8 mouse cellular contexts compared by ENCODE assay signal in the genomic region with DNA sequence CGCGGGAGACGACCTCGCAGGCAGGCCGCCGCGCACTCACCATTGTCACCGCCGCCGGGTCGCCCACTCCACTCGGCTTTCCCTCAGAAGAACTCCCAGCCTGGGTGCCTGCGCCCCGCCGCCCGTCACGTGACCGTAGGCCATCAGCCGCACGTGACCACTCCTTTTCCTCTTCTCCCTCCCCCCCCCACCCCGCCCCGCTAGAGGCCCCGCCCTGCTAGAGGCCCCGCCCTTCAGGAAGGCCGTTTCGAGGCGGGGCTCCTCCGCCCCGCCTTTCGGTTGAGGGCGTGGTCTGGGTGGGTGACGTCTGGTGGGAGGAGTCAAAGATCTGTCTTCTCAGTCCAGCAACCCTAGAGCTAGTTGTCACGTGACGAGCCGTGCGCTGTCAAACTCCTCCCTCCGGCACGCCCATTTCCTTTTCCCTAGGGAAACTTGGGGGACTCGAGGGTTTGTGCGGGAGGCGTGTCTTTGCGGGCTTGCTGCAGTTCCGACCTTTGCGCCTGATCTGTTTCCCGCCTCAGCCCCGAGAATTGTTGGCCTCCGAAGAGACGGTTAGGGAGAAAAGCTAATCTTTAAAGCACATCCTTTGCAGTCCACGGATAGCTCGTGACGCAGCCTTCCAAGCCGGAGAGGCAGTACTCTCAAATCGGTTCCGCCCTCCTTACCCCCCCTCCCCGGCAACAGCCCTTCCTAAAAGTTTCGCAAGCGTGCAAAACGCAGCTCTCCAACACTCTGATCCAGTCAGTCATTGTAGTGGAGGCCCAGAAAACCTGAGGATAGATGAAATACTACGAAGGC. TPM values are rescaled to one million over a fixed set of nuclear protein-coding genes. Genes with fewer than 3 reads are reported as not detected.
DNase-seq lines count a peak whose midpoint lies in the region; ATAC-seq lines count a peak whose summit lies in the region.

TSS of gene Vps26a (minus strand) at position 188 of the 798 bp plus-strand sequence.

- H3K4me1 ChIP-seq in intestine, embryonic 14.5 days (replicated peaks; ENCODE audit: control insufficient read depth, insufficient read depth, low read length): peaks cover 5% of the 10 kb centered on the region; the same call in 1 of the 2 replicates

- peak; percentile 91 for ATAC-seq in intestine, embryonic 14.5 days (replicated peaks; ENCODE audit: low FRiP score, low TSS enrichment, low read depth)

- WGBS in intestine, embryonic 14.5 days: under 1% methylated on average over 51 of the region's 59 CpGs

- DNase-seq in adrenal gland, adult 18-20 months (ENCODE audit: low spot score in 2 of 2): peak; percentile 98 to 99
- peak; percentile 98 for DNase-seq in embryo, embryonic 11 days
- peak; percentile 98 for DNase-seq in gastrocnemius, postnatal 25 days
- peak; percentile 100 for DNase-seq in intestine, embryonic 14.5 days (ENCODE audit: low spot score)
- DNase-seq in left cerebral cortex, postnatal 14 days (ENCODE audit: low spot score in 2 of 2): peak; percentile 97 to 98
- peak; percentile 100 for DNase-seq in mesoderm, embryonic 11.5 days (ENCODE audit: low read depth, low spot score)
- DNase-seq in right cerebral cortex, postnatal 36 days (ENCODE audit: low spot score in 2 of 2): peak; percentile 96 to 98
- peak; percentile 100 for DNase-seq in yolk sac, embryonic 10.5 days (ENCODE audit: low spot score)

- H3K36me3 ChIP-seq in intestine, embryonic 14.5 days (ENCODE audit: control insufficient read depth, insufficient read depth, low read length): no peaks in the 10 kb centered on the region

- peak within 1 kb of the TSS; percentile 98 for H3K4me3 ChIP-seq in intestine, embryonic 14.5 days (ENCODE audit: low read depth, low read length)

- H3K9ac ChIP-seq in intestine, embryonic 14.5 days (ENCODE audit: low read length): peak within 1 kb of the TSS; percentile 79

- no peaks in the 10 kb centered on the region for H3K27me3 ChIP-seq in intestine, embryonic 14.5 days (replicated peaks; ENCODE audit: control insufficient read depth, insufficient read depth, low read length)

- intact Hi-C loops in left cerebral cortex, postnatal 14 days (cut with DNase I): no loop called here

- H3K9me3 ChIP-seq in intestine, embryonic 14.5 days (ENCODE audit: control insufficient read depth, low read length): no peaks in the 10 kb centered on the region

- peak within 1 kb of the TSS; percentile 77 for H3K4me2 ChIP-seq in intestine, embryonic 14.5 days (ENCODE audit: low read length)

- H3K27ac ChIP-seq in intestine, embryonic 14.5 days (ENCODE audit: low read depth): peak within 1 kb of the TSS; percentile 81

RNA-seq across cellular contexts. Expression of gene Vps26a, which starts in this region (rescaled TPM):
- total RNA-seq in adrenal gland, adult 18-20 months (2021): 10 to 100 TPM; 49.2 to 54.3 TPM
- 10 to 100 TPM; 24.7 to 25.6 TPM for total RNA-seq in gastrocnemius, postnatal 25 days (2021)
- polyA plus RNA-seq in intestine, embryonic 14.5 days (2014; fragmentation: Nextera tagmentation; extraction: Ambion mirVana): 81.2 and 93.0 TPM in 2 replicates
- total RNA-seq in left cerebral cortex, postnatal 14 days (2021): 10 to 100 TPM; 45.5 to 46.5 TPM

Comparison
In these comparisons a context has a peak if more than half of its experiments do, and no peak if none do; other contexts are left out.
1. Peak in every context shown above with its lines: DNase-seq, ATAC-seq, H3K4me3 ChIP-seq and H3K27ac ChIP-seq.